Mouse (Mus musculus) cerebellum, adult 9-10 months (tissue): ENCODE measurements around the gene Dedd2.

Experiments used
- DNase-seq: peaks from one replicate; pipeline ENCODE4 v3.0.0; 2022

The Dedd2 gene

GRCm38 (mm10) chr7:25178787-25179605, 41.4 kb downstream of the Dedd2 start:
- peak; percentile 59 for DNase-seq

- DNase-seq, result peak; percentile 53
Measured at GRCm38 (mm10) chr7:25178317-25178716, 42.1 kb downstream of the Dedd2 start.

- DNase-seq, result no peak
Measured at GRCm38 (mm10) chr7:25174343-25174742, 46.1 kb downstream of the Dedd2 start.

GRCm38 (mm10) chr7:25172669-25173068, 47.7 kb downstream of the Dedd2 start:
- no peak for DNase-seq

GRCm38 (mm10) chr7:25170583-25170982, 49.8 kb downstream of the Dedd2 start:
- no peak for DNase-seq

- no peak for DNase-seq
Measured at GRCm38 (mm10) chr7:25166106-25166505, 54.3 kb downstream of the Dedd2 start.

GRCm38 (mm10) chr7:25156158-25156648, 64.2 kb downstream of the Dedd2 start:
- DNase-seq, result no peak

GRCm38 (mm10) chr7:25155469-25156157, 64.8 kb downstream of the Dedd2 start:
- DNase-seq, result no peak

- no peak for DNase-seq
Measured at GRCm38 (mm10) chr7:25154648-25155047, 65.8 kb downstream of the Dedd2 start.

GRCm38 (mm10) chr7:25153841-25154240, 66.6 kb downstream of the Dedd2 start:
- no peak for DNase-seq

GRCm38 (mm10) chr7:25151916-25152556, 68.4 kb downstream of the Dedd2 start:
- DNase-seq, result peak; percentile 55

GRCm38 (mm10) chr7:25151009-25151408, 69.4 kb downstream of the Dedd2 start:
- DNase-seq, result no peak

GRCm38 (mm10) chr7:25150151-25150663, 70.2 kb downstream of the Dedd2 start:
- no peak for DNase-seq
